ENCODE assay signal across 8 mouse cellular contexts in genomic region chr7:126797411-126798126, GRCm38 (mm10). TPM values are rescaled to one million over a fixed set of nuclear protein-coding genes. Genes with fewer than 3 reads are reported as not detected.
A peak's percentile ranks its signal among the peaks of the same experiment; 100 is the strongest.
DNase-seq lines count a peak whose midpoint lies in the region; ATAC-seq and TF ChIP-seq lines count a peak whose summit lies in the region.

Fam57b (plus strand) TSS chr7:126797668.

- no peak for TF ChIP-seq CTCF in thymus, adult 2 months (IDR thresholded peaks at IDR 0.05; ENCODE audit: borderline replicate concordance, control insufficient read depth, extremely low read depth, insufficient read depth, low read length, poor library complexity)
- no peak for TF ChIP-seq CTCF in kidney, postnatal 0 days (IDR thresholded peaks at IDR 0.05; ENCODE audit: low read depth)
- no peak for TF ChIP-seq CTCF in stomach, postnatal 0 days (IDR thresholded peaks at IDR 0.05; ENCODE audit: low read depth)

- H3K27ac ChIP-seq in thymus, adult 2 months (ENCODE audit: control insufficient read depth, insufficient read depth, low read length), result peak within 1 kb of the TSS; percentile 72
- peak within 1 kb of the TSS; percentile 96 for H3K27ac ChIP-seq in kidney, postnatal 0 days
- peak within 1 kb of the TSS; percentile 87 for H3K27ac ChIP-seq in lung, embryonic 16.5 days (ENCODE audit: low read length)
- H3K27ac ChIP-seq in stomach, postnatal 0 days (replicated peaks), result peak within 1 kb of the TSS; percentile 93

- peak within 1 kb of the TSS; percentile 84 for H3K4me3 ChIP-seq in thymus, adult 2 months (ENCODE audit: control insufficient read depth, insufficient read depth, low read length)
- H3K4me3 ChIP-seq in kidney, postnatal 0 days (replicated peaks; ENCODE audit: low read depth, low read length), result peak within 1 kb of the TSS; percentile 75
- H3K4me3 ChIP-seq in lung, embryonic 16.5 days (ENCODE audit: low read length), result peak within 1 kb of the TSS; percentile 74
- peak within 1 kb of the TSS; percentile 80 for H3K4me3 ChIP-seq in stomach, postnatal 0 days (ENCODE audit: low read depth, low read length)

- no peak for DNase-seq in thymus, adult 2 months
- no peak for DNase-seq in thymus, postnatal 14 days
- peak; percentile 75 to 82 for DNase-seq in cerebellum, postnatal 14 days
- peak; percentile 70 to 71 for DNase-seq in heart, adult 9 months (ENCODE audit: low spot score in 2 of 2)
- DNase-seq in kidney, postnatal 0 days (ENCODE audit: low spot score), result peak; percentile 46
- DNase-seq in stomach, postnatal 0 days (ENCODE audit: low spot score), result peak; percentile 62
- DNase-seq in thymus, adult 18-20 months, result no peak

- no peak for ATAC-seq in kidney, postnatal 0 days (replicated peaks; ENCODE audit: low FRiP score, low read depth)
- no peak for ATAC-seq in lung, embryonic 16.5 days (ENCODE audit: low read depth)
- peak; percentile 46 for ATAC-seq in stomach, postnatal 0 days (ENCODE audit: low FRiP score, low TSS enrichment)

- H3K4me2 ChIP-seq in kidney, postnatal 0 days (ENCODE audit: low read length), result peak within 1 kb of the TSS; percentile 71
- peak within 1 kb of the TSS; percentile 88 for H3K4me2 ChIP-seq in lung, embryonic 16.5 days (ENCODE audit: low read depth, low read length)
- H3K4me2 ChIP-seq in stomach, postnatal 0 days (replicated peaks; ENCODE audit: low read depth), result peak within 1 kb of the TSS; percentile 83

- no peaks in the 10 kb centered on the region for H3K36me3 ChIP-seq in thymus, adult 2 months (ENCODE audit: control insufficient read depth, insufficient read depth, low read length)
- peaks cover 25% of the 10 kb centered on the region for H3K36me3 ChIP-seq in kidney, postnatal 0 days (ENCODE audit: insufficient read depth, low read length)
- H3K36me3 ChIP-seq in lung, embryonic 16.5 days (ENCODE audit: control insufficient read depth, insufficient read depth, low read length), result peaks cover 24% of the 10 kb centered on the region
- H3K36me3 ChIP-seq in stomach, postnatal 0 days (ENCODE audit: control insufficient read depth, insufficient read depth, low read length), result peaks cover 16% of the 10 kb centered on the region; the same call in 1 of the 2 replicates

- no peak for TF ChIP-seq POLR2A in thymus, adult 2 months (IDR thresholded peaks at IDR 0.05; ENCODE audit: control insufficient read depth, extremely low read depth, insufficient read depth, low read length, poor library complexity)

- 48% methylated on average over 21 of the region's 21 CpGs for WGBS in thymus, adult 2 months
- WGBS in kidney, postnatal 0 days, result 20% methylated on average over 21 of the region's 21 CpGs
- WGBS in lung, embryonic 16.5 days, result 20% methylated on average over 21 of the region's 21 CpGs
- WGBS in stomach, postnatal 0 days, result 17% methylated on average over 21 of the region's 21 CpGs

- H3K4me1 ChIP-seq in thymus, adult 2 months (replicated peaks; ENCODE audit: control insufficient read depth, insufficient read depth, low read length), result peaks cover 37% of the 10 kb centered on the region
- peaks cover 7% of the 10 kb centered on the region for H3K4me1 ChIP-seq in kidney, postnatal 0 days (replicated peaks; ENCODE audit: insufficient read depth, low read length)
- H3K4me1 ChIP-seq in lung, embryonic 16.5 days (replicated peaks; ENCODE audit: control insufficient read depth, insufficient read depth, low read length), result peaks cover 30% of the 10 kb centered on the region
- H3K4me1 ChIP-seq in stomach, postnatal 0 days (replicated peaks; ENCODE audit: control insufficient read depth, insufficient read depth), result no peaks in the 10 kb centered on the region; the same call in 1 of the 2 replicates

- H3K27me3 ChIP-seq in thymus, adult 2 months (ENCODE audit: control insufficient read depth, insufficient read depth, low read length), result no peaks in the 10 kb centered on the region
- no peaks in the 10 kb centered on the region for H3K27me3 ChIP-seq in kidney, postnatal 0 days (ENCODE audit: insufficient read depth, low read length)
- H3K27me3 ChIP-seq in lung, embryonic 16.5 days (ENCODE audit: control insufficient read depth, insufficient read depth, low read depth, low read length), result no peaks in the 10 kb centered on the region
- H3K27me3 ChIP-seq in stomach, postnatal 0 days (ENCODE audit: control insufficient read depth, insufficient read depth, low read length), result no peaks in the 10 kb centered on the region

- TF ChIP-seq EP300 in stomach, postnatal 0 days (optimal IDR thresholded peaks at IDR 0.05), result no peak

- peak within 1 kb of the TSS; percentile 86 for H3K9ac ChIP-seq in kidney, postnatal 0 days (ENCODE audit: low read depth, low read length)
- peak within 1 kb of the TSS; percentile 86 for H3K9ac ChIP-seq in lung, embryonic 16.5 days (ENCODE audit: low read length)
- H3K9ac ChIP-seq in stomach, postnatal 0 days (ENCODE audit: low read length), result peak within 1 kb of the TSS; percentile 83

- no peaks in the 10 kb centered on the region for H3K9me3 ChIP-seq in kidney, postnatal 0 days (replicated peaks; ENCODE audit: low read length)
- H3K9me3 ChIP-seq in lung, embryonic 16.5 days (ENCODE audit: control insufficient read depth, low read length), result no peaks in the 10 kb centered on the region
- no peaks in the 10 kb centered on the region for H3K9me3 ChIP-seq in stomach, postnatal 0 days (ENCODE audit: control insufficient read depth, low read length)

RNA-seq across cellular contexts. Expression of gene Fam57b, which starts in this region (rescaled TPM):
- polyA plus RNA-seq in thymus, adult 2 months (2012; rRNA removed), result 2.9 and 3.3 TPM in 2 replicates
- polyA plus RNA-seq in kidney, postnatal 0 days (2015; fragmentation: Nextera tagmentation; extraction: Ambion mirVana), result 0.11 and 0.14 TPM in 2 replicates
- polyA plus RNA-seq in lung, embryonic 16.5 days (2015; fragmentation: Nextera tagmentation; extraction: Ambion mirVana), result 0.36 and 0.38 TPM in 2 replicates
- 0.57 and 0.59 TPM in 2 replicates for polyA plus RNA-seq in stomach, postnatal 0 days (2015; fragmentation: Nextera tagmentation; extraction: Ambion mirVana)

Comparison
In these comparisons a context has a peak if more than half of its experiments do, and no peak if none do; other contexts are left out.
1. Peak in DNase-seq, H3K4me3 ChIP-seq, H3K27ac ChIP-seq, H3K9ac ChIP-seq and H3K4me2 ChIP-seq in kidney, postnatal 0 days; RNA of the gene not detected or under 1 TPM.
2. Peak in DNase-seq, ATAC-seq, H3K4me3 ChIP-seq, H3K27ac ChIP-seq, H3K9ac ChIP-seq and H3K4me2 ChIP-seq in stomach, postnatal 0 days; RNA of the gene not detected or under 1 TPM.
3. DNase-seq: peak in cerebellum, postnatal 14 days (2 of 2) and heart, adult 9 months (2 of 2); none in thymus, adult 2 months (single experiment), thymus, postnatal 14 days (single experiment) and thymus, adult 18-20 months (0 of 2).
4. Peak in every context shown above with its lines, with median percentiles within 50 percentile points of each other: H3K27ac ChIP-seq, H3K4me3 ChIP-seq, H3K4me2 ChIP-seq and H3K9ac ChIP-seq.